Mouse (Mus musculus) neural tube, embryonic 12.5 days (tissue): ENCODE data around the gene Ap2a1. TPM values are rescaled to one million over a fixed set of nuclear protein-coding genes. Genes with fewer than 3 reads are reported as not detected.

Source experiments
- ATAC-seq: fragments of 200-750 bp; cut with Nextera tagmentation; 2 replicates; pipeline ENCODE4 v1.8.0; 2017; ENCODE audit warnings: low read depth, mild to moderate bottlenecking, moderate TSS enrichment, moderate library complexity; ENCODE audit not compliant: low FRiP score
- H3K27ac ChIP-seq: fragments of 300-500 bp; sonication (generic); 2 replicates; pipeline ENCODE4 v1.5.1; 2016
- H3K27me3 ChIP-seq: fragments of 300-500 bp; sonication (generic); replicated peaks from 2 replicates; pipeline ENCODE4 v1.6.1; 2016; ENCODE audit warnings: mild to moderate bottlenecking
- H3K36me3 ChIP-seq: fragments of 300-500 bp; sonication (generic); 2 replicates; pipeline ENCODE4 v1.6.1; 2016; ENCODE audit warnings: mild to moderate bottlenecking
- H3K4me1 ChIP-seq: fragments of 300-500 bp; sonication (generic); 2 replicates; pipeline ENCODE4 v1.6.1; 2016
- H3K4me2 ChIP-seq: fragments of 300-500 bp; sonication (generic); replicated peaks from 2 replicates; pipeline ENCODE4 v1.6.1; 2016; ENCODE audit warnings: mild to moderate bottlenecking
- H3K4me3 ChIP-seq: fragments of 300-500 bp; sonication (generic); 2 replicates; pipeline ENCODE4 v1.5.1; 2016
- H3K9ac ChIP-seq: fragments of 300-500 bp; sonication (generic); 2 replicates; pipeline ENCODE4 v1.6.1; 2016; ENCODE audit warnings: mild to moderate bottlenecking
- H3K9me3 ChIP-seq: fragments of 300-500 bp; sonication (generic); 2 replicates; pipeline ENCODE4 v1.6.1; 2016; ENCODE audit warnings: mild to moderate bottlenecking
- WGBS: fragments of 180-500 bp; shearing (Covaris S2); methylation state at CpG from one replicate; pipeline ENCODE4 v1.1.7; 2016; 5-methylcytosine and 5-hydroxymethylcytosine counted together
- polyA plus RNA-seq: library from polyadenylated mRNA; unstranded; fragments of >200 nt; fragmentation: Nextera tagmentation; extraction: Ambion mirVana; gene quantifications from 2 replicates; pipeline ENCODE4 v1.2.1, GENCODE M21; 2016

The Ap2a1 gene
- polyA plus RNA-seq, 1 experiment from 2014 or later: 100 TPM

- Histone ChIP-seq H3K4me1 (peaks cover 29% of the 10 kb centered on the region), H3K27ac (no peak overlapping the region), H3K9me3 (no peaks in the 10 kb centered on the region), H3K9ac (0 out of 2 replicates have a peak overlapping the region, but pooled peaks have one; percentile 9), H3K4me2 (no peak overlapping the region), H3K36me3 (peaks cover 52% of the 10 kb centered on the region), H3K27me3 (no peaks in the 10 kb centered on the region), H3K4me3 (no peak overlapping the region)
- 0 out of 2 replicates have a peak, but pooled peaks have one; percentile 18 for ATAC-seq
- WGBS: 66% methylated on average over 22 of the region's 22 CpGs
Measured at GRCm38 (mm10) chr7:44860576-44861428, 68.5 kb downstream of the Ap2a1 start.

- H3K9ac ChIP-seq: no peak overlapping the region
- H3K27ac ChIP-seq: no peak overlapping the region
- H3K36me3 ChIP-seq: peaks cover 43% of the 10 kb centered on the region
- ATAC-seq: no peak
- no peaks in the 10 kb centered on the region for H3K27me3 ChIP-seq
- WGBS: 93% methylated on average over 11 of the region's 11 CpGs
- no peak overlapping the region for H3K4me2 ChIP-seq
- H3K9me3 ChIP-seq: no peaks in the 10 kb centered on the region
- H3K4me3 ChIP-seq: no peak overlapping the region
- peaks cover 26% of the 10 kb centered on the region for H3K4me1 ChIP-seq
Measured at GRCm38 (mm10) chr7:44859896-44860295, 69.4 kb downstream of the Ap2a1 start.

- Histone ChIP-seq H3K9ac (peak overlapping the region; percentile 85), H3K27ac (no peak overlapping the region)
- WGBS: 28% methylated on average over 8 of the region's 8 CpGs
Measured at GRCm38 (mm10) chr7:44857905-44858304, 71.4 kb downstream of the Ap2a1 start.

GRCm38 (mm10) chr7:44857042-44857552, 72.2 kb downstream of the Ap2a1 start, which contains the start of gene Pnkp:
Pnkp (plus strand) TSS chr7:44857139.
- peak within 1 kb of the TSS; percentile 82 for H3K27ac ChIP-seq
- peak; percentile 10 for ATAC-seq
- under 1% methylated on average over 32 of the region's 32 CpGs for WGBS

More at GRCm38 (mm10) chr7:44857905-44858304, 71.4 kb downstream of the Ap2a1 start:
- Histone ChIP-seq H3K36me3 (peaks cover 27% of the 10 kb centered on the region), H3K27me3 (no peaks in the 10 kb centered on the region), H3K4me2 (peak overlapping the region; percentile 87), H3K4me3 (peak overlapping the region; percentile 77), H3K9me3 (no peaks in the 10 kb centered on the region), H3K4me1 (peaks cover 46% of the 10 kb centered on the region)
- no peak for ATAC-seq

GRCm38 (mm10) chr7:44856265-44856916, 72.9 kb downstream of the Ap2a1 start:
- Histone ChIP-seq H3K36me3 (peaks cover 17% of the 10 kb centered on the region), H3K27ac (peak overlapping the region; percentile 8; the same call in 1 of the 2 replicates), H3K4me2 (peak overlapping the region; percentile 87), H3K4me1 (peaks cover 51% of the 10 kb centered on the region), H3K9me3 (no peaks in the 10 kb centered on the region), H3K27me3 (no peaks in the 10 kb centered on the region), H3K9ac (peak overlapping the region; percentile 85; the same call in 1 of the 2 replicates), H3K4me3 (peak overlapping the region; percentile 77; the same call in 1 of the 2 replicates)
- WGBS: 68% methylated on average over 9 of the region's 9 CpGs
- ATAC-seq: no peak

More at GRCm38 (mm10) chr7:44857042-44857552, 72.2 kb downstream of the Ap2a1 start, which contains the start of gene Pnkp:
- Histone ChIP-seq H3K4me1 (peaks cover 49% of the 10 kb centered on the region), H3K36me3 (peaks cover 24% of the 10 kb centered on the region), H3K4me3 (peak within 1 kb of the TSS; percentile 77), H3K27me3 (no peaks in the 10 kb centered on the region), H3K4me2 (peak within 1 kb of the TSS; percentile 87), H3K9me3 (no peaks in the 10 kb centered on the region), H3K9ac (peak within 1 kb of the TSS; percentile 85)

GRCm38 (mm10) chr7:44855036-44855435, 74.3 kb downstream of the Ap2a1 start:
- no peak for ATAC-seq
- Histone ChIP-seq H3K27me3 (no peaks in the 10 kb centered on the region), H3K4me1 (peaks cover 63% of the 10 kb centered on the region)

GRCm38 (mm10) chr7:44854356-44855031, 74.8 kb downstream of the Ap2a1 start:
- Histone ChIP-seq H3K4me3 (peak overlapping the region; percentile 47), H3K36me3 (peaks cover 10% of the 10 kb centered on the region; the same call in 1 of the 2 replicates), H3K4me2 (peak overlapping the region; percentile 87), H3K4me1 (peaks cover 61% of the 10 kb centered on the region), H3K27ac (peak overlapping the region; percentile 80), H3K9me3 (no peaks in the 10 kb centered on the region), H3K27me3 (no peaks in the 10 kb centered on the region), H3K9ac (peak overlapping the region; percentile 72)
- WGBS: 2% methylated on average over 45 of the region's 45 CpGs
- peak; percentile 4; the same call in 1 of the 2 replicates for ATAC-seq

More at GRCm38 (mm10) chr7:44855036-44855435, 74.3 kb downstream of the Ap2a1 start:
- H3K27ac ChIP-seq: peak overlapping the region; percentile 80
- H3K36me3 ChIP-seq: peaks cover 15% of the 10 kb centered on the region; the same call in 1 of the 2 replicates
- WGBS: 38% methylated on average over 10 of the region's 10 CpGs
- peak overlapping the region; percentile 72; the same call in 1 of the 2 replicates for H3K9ac ChIP-seq
- H3K9me3 ChIP-seq: no peaks in the 10 kb centered on the region
- H3K4me3 ChIP-seq: peak overlapping the region; percentile 47
- H3K4me2 ChIP-seq: peak overlapping the region; percentile 87

GRCm38 (mm10) chr7:44853596-44854355, 75.5 kb downstream of the Ap2a1 start:
- Histone ChIP-seq H3K27ac (peak overlapping the region; percentile 80), H3K36me3 (peaks cover 9% of the 10 kb centered on the region; the same call in 1 of the 2 replicates), H3K9me3 (no peaks in the 10 kb centered on the region), H3K4me2 (peak overlapping the region; percentile 87), H3K27me3 (no peaks in the 10 kb centered on the region), H3K4me3 (peak overlapping the region; percentile 47), H3K9ac (peak overlapping the region; percentile 72), H3K4me1 (peaks cover 61% of the 10 kb centered on the region)
- WGBS: 32% methylated on average over 26 of the region's 26 CpGs
- no peak for ATAC-seq

GRCm38 (mm10) chr7:44853065-44853464, 76.2 kb downstream of the Ap2a1 start:
- Histone ChIP-seq H3K4me3 (no peak overlapping the region), H3K9me3 (no peaks in the 10 kb centered on the region), H3K27ac (no peak overlapping the region), H3K27me3 (no peaks in the 10 kb centered on the region), H3K9ac (no peak overlapping the region), H3K4me2 (peak overlapping the region; percentile 87; the same call in 1 of the 2 replicates), H3K4me1 (peaks cover 61% of the 10 kb centered on the region), H3K36me3 (peaks cover 9% of the 10 kb centered on the region; the same call in 1 of the 2 replicates)
- no peak for ATAC-seq
- 91% methylated on average over 2 of the region's 2 CpGs for WGBS

- H3K36me3 ChIP-seq: peaks cover 9% of the 10 kb centered on the region; the same call in 1 of the 2 replicates
- no peak overlapping the region for H3K27ac ChIP-seq
- no peaks in the 10 kb centered on the region for H3K9me3 ChIP-seq
- no peak overlapping the region for H3K4me3 ChIP-seq
- no peak overlapping the region for H3K9ac ChIP-seq
- no peak overlapping the region; the same call in 1 of the 2 replicates for H3K4me2 ChIP-seq
- H3K4me1 ChIP-seq: peaks cover 62% of the 10 kb centered on the region
- no peak for ATAC-seq
- WGBS: 92% methylated on average over 36 of the region's 36 CpGs
- H3K27me3 ChIP-seq: no peaks in the 10 kb centered on the region
Measured at GRCm38 (mm10) chr7:44852259-44853027, 76.9 kb downstream of the Ap2a1 start.
